8 mouse cellular contexts compared by ENCODE assay signal in genomic region chr10:77605908-77606826, GRCm38 (mm10). TPM values are rescaled to one million over a fixed set of nuclear protein-coding genes. Genes with fewer than 3 reads are reported as not detected.
DNase-seq lines count a peak whose midpoint lies in the region; ATAC-seq and TF ChIP-seq lines count a peak whose summit lies in the region.

Gene Sumo3 (plus strand): TSS chr10:77606097.
Gene Gm49325 (plus strand): TSS chr10:77606197.

- peak; percentile 89 for ATAC-seq in erythroid progenitor cell, adult 5-6 weeks (replicated peaks; ENCODE audit: low FRiP score, poor library complexity, severe bottlenecking)
- peak; percentile 89 for ATAC-seq in heart, embryonic 13.5 days (ENCODE audit: extremely low read depth, insufficient number of reproducible peaks, low FRiP score, low TSS enrichment)
- peak; percentile 87 for ATAC-seq in liver, embryonic 11.5 days (replicated peaks; ENCODE audit: low FRiP score)

- peaks cover 28% of the 10 kb centered on the region for H3K79me2 ChIP-seq in myocyte (ENCODE audit: control insufficient read depth, insufficient read depth)

- TF ChIP-seq POLR2A in myocyte (IDR thresholded peaks at IDR 0.05; ENCODE audit: insufficient read length, low read depth): peak; percentile 80

- H3K4me2 ChIP-seq in heart, embryonic 13.5 days: peak within 1 kb of the TSS; percentile 97
- peak within 1 kb of the TSS; percentile 97 for H3K4me2 ChIP-seq in liver, embryonic 11.5 days
- peak within 1 kb of the TSS; percentile 99 for H3K4me2 ChIP-seq in myocyte (ENCODE audit: low read depth)

- peak within 1 kb of the TSS; percentile 92 for H3K9ac ChIP-seq in heart, embryonic 13.5 days
- H3K9ac ChIP-seq in liver, embryonic 11.5 days (ENCODE audit: low read depth, low read length): peak within 1 kb of the TSS; percentile 94

- H3K27me3 ChIP-seq in heart, embryonic 13.5 days (replicated peaks): no peaks in the 10 kb centered on the region
- H3K27me3 ChIP-seq in liver, embryonic 11.5 days (replicated peaks; ENCODE audit: control insufficient read depth, insufficient read depth, low read length): no peaks in the 10 kb centered on the region
- H3K27me3 ChIP-seq in myocyte (ENCODE audit: control insufficient read depth, insufficient read depth, insufficient read length): no peaks in the 10 kb centered on the region

- peak within 1 kb of the TSS; percentile 90 for H3ac ChIP-seq in myocyte (ENCODE audit: control insufficient read depth, insufficient read length)

- H3K27ac ChIP-seq in brown adipose tissue, adult 24 weeks (replicated peaks; ENCODE audit: low read depth, low read length): peak within 1 kb of the TSS; percentile 90
- H3K27ac ChIP-seq in heart, embryonic 13.5 days (replicated peaks): peak within 1 kb of the TSS; percentile 98
- peak within 1 kb of the TSS; percentile 98 for H3K27ac ChIP-seq in liver, embryonic 11.5 days (ENCODE audit: low read depth, low read length)

- peaks cover 11% of the 10 kb centered on the region for H3K4me1 ChIP-seq in brown adipose tissue, adult 24 weeks (ENCODE audit: control insufficient read depth, insufficient read depth, insufficient read length, low read length)
- H3K4me1 ChIP-seq in heart, embryonic 13.5 days: peaks cover 37% of the 10 kb centered on the region
- peaks cover 13% of the 10 kb centered on the region for H3K4me1 ChIP-seq in liver, embryonic 11.5 days (replicated peaks; ENCODE audit: control insufficient read depth, insufficient read depth, low read length)

- H3K9me3 ChIP-seq in heart, embryonic 13.5 days: no peaks in the 10 kb centered on the region
- no peaks in the 10 kb centered on the region for H3K9me3 ChIP-seq in liver, embryonic 11.5 days (ENCODE audit: control insufficient read depth, low read length)

- peak within 1 kb of the TSS; percentile 77 for H3K4me3 ChIP-seq in brown adipose tissue, adult 24 weeks (ENCODE audit: insufficient read depth, low read depth, low read length)
- peak within 1 kb of the TSS; percentile 72 for H3K4me3 ChIP-seq in heart, embryonic 13.5 days
- peak within 1 kb of the TSS; percentile 85 for H3K4me3 ChIP-seq in liver, embryonic 11.5 days (ENCODE audit: low read depth, low read length)
- peak within 1 kb of the TSS; percentile 66 for H3K4me3 ChIP-seq in myocyte

- WGBS in heart, embryonic 13.5 days: 1% methylated on average over 113 of the region's 119 CpGs
- WGBS in liver, embryonic 11.5 days: under 1% methylated on average over 119 of the region's 119 CpGs

- peak; percentile 97 for DNase-seq in CD4-positive helper T cell, adult 2 months (ENCODE audit: low read depth, low spot score)
- DNase-seq in kidney, postnatal 10 days: peak; percentile 99
- peak; percentile 99 for DNase-seq in liver, embryonic 11.5 days (ENCODE audit: low spot score)
- peak; percentile 100 for DNase-seq in spleen, postnatal 4 days (ENCODE audit: low spot score in 2 of 2)

- peaks cover 34% of the 10 kb centered on the region for H3K36me3 ChIP-seq in heart, embryonic 13.5 days
- H3K36me3 ChIP-seq in liver, embryonic 11.5 days (ENCODE audit: control insufficient read depth, insufficient read depth, low read length): peaks cover 20% of the 10 kb centered on the region
- no peaks in the 10 kb centered on the region for H3K36me3 ChIP-seq in myocyte (ENCODE audit: control insufficient read depth, insufficient read depth)

TF ChIP-seq in myocyte, 11 proteins besides CTCF, POLR2A, EP300 and RAD21:
- peak in 1 of 3 experiments; percentile 15 for TF ChIP-seq MYOD1 (IDR thresholded peaks at IDR 0.05; ENCODE audit: control insufficient read depth in 1 of 3, insufficient read length in 2 of 3, low read depth in 2 of 3)
- no peak for TF ChIP-seq TCF3 (IDR thresholded peaks at IDR 0.05; ENCODE audit: insufficient read length, low read depth)
- TF ChIP-seq MYOG (IDR thresholded peaks at IDR 0.05; ENCODE audit: control insufficient read depth in 1 of 3, insufficient read depth in 1 of 3, insufficient read length in 2 of 3, low read depth in 2 of 3): peak in 2 of 3 experiments; percentile 9 to 56
- peak; percentile 87 for TF ChIP-seq POLR2AphosphoS2 (IDR thresholded peaks at IDR 0.05; ENCODE audit: insufficient read length, low read depth)
- peak; percentile 57 for TF ChIP-seq MAX (IDR thresholded peaks at IDR 0.05; ENCODE audit: low read depth)
- no peak for TF ChIP-seq REST (IDR thresholded peaks at IDR 0.05; ENCODE audit: insufficient read depth, insufficient read length)
- peak; percentile 73 for TF ChIP-seq USF1 (IDR thresholded peaks at IDR 0.05; ENCODE audit: low read depth)

RNA-seq across cellular contexts. Expression of gene Sumo3, which starts in this region (rescaled TPM):
- 58.1 and 84.9 TPM in 2 replicates for polyA plus RNA-seq in brown adipose tissue, adult 24 weeks (2012; ENCODE audit: insufficient read depth, insufficient read length, missing spikeins)
- 9.2 and 14.8 TPM in 2 replicates for total RNA-seq in erythroid progenitor cell, adult 5-6 weeks (2015; ENCODE audit: low replicate concordance)
- 21.1 and 33.6 TPM in 2 replicates for total RNA-seq in erythroid progenitor cell, adult 5-6 weeks (2017; ENCODE audit: low replicate concordance)
- 171 and 186 TPM in 2 replicates for polyA plus RNA-seq in heart, embryonic 13.5 days (2015; fragmentation: Nextera tagmentation; extraction: Ambion mirVana)
- polyA plus RNA-seq in liver, embryonic 11.5 days (2014; fragmentation: Nextera tagmentation; extraction: Ambion mirVana): 249 and 271 TPM in 2 replicates
- polyA plus RNA-seq in myocyte (2012; fragmentation: generic; extraction: Trizol): 127 TPM

RNA-seq across cellular contexts. Expression of gene Gm49325, which starts in this region (rescaled TPM):
- 16.0 and 45.5 TPM in 2 replicates for polyA plus RNA-seq in brown adipose tissue, adult 24 weeks (2012; ENCODE audit: insufficient read depth, insufficient read length, missing spikeins)
- total RNA-seq in erythroid progenitor cell, adult 5-6 weeks (2015; ENCODE audit: low replicate concordance): not detected in 2 replicates
- total RNA-seq in erythroid progenitor cell, adult 5-6 weeks (2017; ENCODE audit: low replicate concordance): not detected in 2 replicates
- 2.8 TPM in 1 of 2 replicates, not detected in the other for polyA plus RNA-seq in heart, embryonic 13.5 days (2015; fragmentation: Nextera tagmentation; extraction: Ambion mirVana)
- polyA plus RNA-seq in liver, embryonic 11.5 days (2014; fragmentation: Nextera tagmentation; extraction: Ambion mirVana): 1.8 and 4.5 TPM in 2 replicates
- polyA plus RNA-seq in myocyte (2012; fragmentation: generic; extraction: Trizol): 8.8 TPM

Comparison
In these comparisons a context has a peak if more than half of its experiments do, and no peak if none do; other contexts are left out.
1. Peak in every context shown above with its lines: DNase-seq, ATAC-seq, H3K4me3 ChIP-seq and H3K27ac ChIP-seq.